Mouse (Mus musculus) midbrain, embryonic 11.5 days (tissue): ENCODE results near the gene Hist2h3c1. TPM values are rescaled to one million over a fixed set of nuclear protein-coding genes. Genes with fewer than 3 reads are reported as not detected.
"Not testable (repeated sequence)": the region's sequence is repeated elsewhere in the genome, so short reads cannot be mapped to it uniquely, and the experiment has no call there.

Experiments used
- ATAC-seq: fragments of 200-750 bp; cut with Nextera tagmentation; 2 replicates; pipeline ENCODE4 v1.8.0; 2017; ENCODE audit warnings: moderate TSS enrichment, moderate library complexity; ENCODE audit not compliant: low FRiP score
- DNase-seq: peaks from one replicate; pipeline ENCODE4 v3.0.0; 2015; ENCODE audit warnings: low spot score; ENCODE audit errors: missing footprints
- H3K27ac ChIP-seq: fragments of 300-500 bp; sonication (generic); 2 replicates; pipeline ENCODE4 v1.5.1; 2014; ENCODE audit warnings: low read depth, low read length
- H3K27me3 ChIP-seq: fragments of 300-500 bp; sonication (generic); 2 replicates; pipeline ENCODE4 v1.6.1; 2014; ENCODE audit warnings: mild to moderate bottlenecking, low read length, moderate library complexity, mixed read lengths; ENCODE audit not compliant: control insufficient read depth, insufficient read depth
- H3K36me3 ChIP-seq: fragments of 300-500 bp; sonication (generic); 2 replicates; pipeline ENCODE4 v1.6.1; 2014; ENCODE audit warnings: mild to moderate bottlenecking, low read length, moderate library complexity, mixed read lengths; ENCODE audit not compliant: control insufficient read depth, insufficient read depth
- H3K4me1 ChIP-seq: fragments of 300-500 bp; sonication (generic); 2 replicates; pipeline ENCODE4 v1.6.1; 2014; ENCODE audit warnings: low read length; ENCODE audit not compliant: control insufficient read depth, insufficient read depth
- H3K4me2 ChIP-seq: fragments of 300-500 bp; sonication (generic); 2 replicates; pipeline ENCODE4 v1.6.1; 2014; ENCODE audit warnings: mild to moderate bottlenecking, moderate library complexity
- H3K4me3 ChIP-seq: fragments of 300-500 bp; sonication (generic); 2 replicates; pipeline ENCODE4 v1.5.1; 2014; ENCODE audit warnings: low read depth, low read length
- H3K9ac ChIP-seq: fragments of 300-500 bp; sonication (generic); 2 replicates; pipeline ENCODE4 v1.6.1; 2014; ENCODE audit warnings: low read length
- H3K9me3 ChIP-seq: fragments of 300-500 bp; sonication (generic); 2 replicates; pipeline ENCODE4 v1.6.1; 2016; ENCODE audit warnings: low read length; ENCODE audit not compliant: control insufficient read depth
- WGBS: fragments of 180-500 bp; shearing (Covaris S2); extraction: QIAGEN DNeasy Blood & Tissue Kit; methylation state at CpG from one replicate; pipeline ENCODE4 v1.1.7; 2014; 5-methylcytosine and 5-hydroxymethylcytosine counted together
- polyA plus RNA-seq: library from polyadenylated mRNA; unstranded; fragments of >200 nt; fragmentation: Nextera tagmentation; extraction: Ambion mirVana; gene quantifications from 2 replicates; pipeline ENCODE4 v1.2.1, GENCODE M21; 2014

Gene Hist2h3c1
- polyA plus RNA-seq, 1 experiment from 2014 or later, result 1.1 TPM

DNA sequence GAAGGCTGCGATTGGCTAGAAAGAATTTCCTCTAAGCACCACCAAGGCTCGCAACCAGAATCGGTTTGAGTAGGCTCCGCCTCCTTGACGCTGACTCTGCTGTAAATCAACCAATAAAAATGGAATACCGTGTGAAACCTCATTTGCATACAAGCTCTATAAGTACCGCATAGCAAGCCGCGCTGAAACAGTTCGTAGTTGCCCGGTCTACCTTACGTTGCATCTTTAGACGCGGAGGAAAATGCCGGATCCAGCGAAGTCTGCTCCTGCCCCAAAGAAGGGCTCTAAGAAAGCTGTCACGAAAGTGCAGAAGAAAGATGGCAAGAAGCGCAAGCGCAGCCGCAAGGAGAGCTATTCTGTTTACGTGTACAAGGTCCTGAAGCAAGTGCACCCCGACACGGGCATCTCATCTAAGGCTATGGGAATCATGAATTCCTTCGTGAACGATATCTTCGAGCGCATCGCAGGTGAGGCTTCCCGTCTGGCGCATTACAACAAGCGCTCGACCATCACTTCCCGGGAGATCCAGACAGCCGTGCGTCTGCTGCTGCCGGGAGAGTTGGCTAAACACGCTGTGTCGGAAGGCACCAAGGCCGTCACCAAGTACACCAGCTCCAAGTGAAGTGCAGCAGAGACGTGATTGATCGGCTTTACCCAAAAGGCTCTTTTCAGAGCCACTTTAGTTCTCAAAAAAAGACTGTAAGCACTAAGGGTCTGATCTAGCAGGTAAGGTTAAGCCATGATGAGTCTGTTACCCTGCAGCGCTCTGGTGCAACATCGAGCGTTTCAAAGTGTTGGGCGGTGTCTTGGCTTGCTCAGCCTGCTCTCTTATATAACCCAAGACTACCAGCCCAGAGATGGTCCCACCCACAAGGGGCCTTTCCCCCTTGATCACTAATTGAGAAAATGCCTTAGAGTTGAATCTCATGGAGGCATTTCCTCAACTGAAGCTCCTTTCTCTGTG, 23.3 kb downstream of the Hist2h3c1 start, which contains the start of gene Hist2h2bb:
TSS of gene Hist2h2bb (plus strand) at position 242 of the 964 bp plus-strand sequence.
- Histone ChIP-seq H3K36me3 (no peaks in the 10 kb centered on the region), H3K4me3 (peak within 1 kb of the TSS; percentile 40), H3K27ac (peak within 1 kb of the TSS; percentile 97), H3K27me3 (no peaks in the 10 kb centered on the region), H3K4me2 (peak within 1 kb of the TSS; percentile 82), H3K4me1 (peaks cover 6% of the 10 kb centered on the region), H3K9me3 (no peaks in the 10 kb centered on the region), H3K9ac (peak within 1 kb of the TSS; percentile 81)
- peak; percentile 98 for ATAC-seq
- under 1% methylated on average over 45 of the region's 45 CpGs for WGBS
- DNase-seq, result peak; percentile 100

DNA sequence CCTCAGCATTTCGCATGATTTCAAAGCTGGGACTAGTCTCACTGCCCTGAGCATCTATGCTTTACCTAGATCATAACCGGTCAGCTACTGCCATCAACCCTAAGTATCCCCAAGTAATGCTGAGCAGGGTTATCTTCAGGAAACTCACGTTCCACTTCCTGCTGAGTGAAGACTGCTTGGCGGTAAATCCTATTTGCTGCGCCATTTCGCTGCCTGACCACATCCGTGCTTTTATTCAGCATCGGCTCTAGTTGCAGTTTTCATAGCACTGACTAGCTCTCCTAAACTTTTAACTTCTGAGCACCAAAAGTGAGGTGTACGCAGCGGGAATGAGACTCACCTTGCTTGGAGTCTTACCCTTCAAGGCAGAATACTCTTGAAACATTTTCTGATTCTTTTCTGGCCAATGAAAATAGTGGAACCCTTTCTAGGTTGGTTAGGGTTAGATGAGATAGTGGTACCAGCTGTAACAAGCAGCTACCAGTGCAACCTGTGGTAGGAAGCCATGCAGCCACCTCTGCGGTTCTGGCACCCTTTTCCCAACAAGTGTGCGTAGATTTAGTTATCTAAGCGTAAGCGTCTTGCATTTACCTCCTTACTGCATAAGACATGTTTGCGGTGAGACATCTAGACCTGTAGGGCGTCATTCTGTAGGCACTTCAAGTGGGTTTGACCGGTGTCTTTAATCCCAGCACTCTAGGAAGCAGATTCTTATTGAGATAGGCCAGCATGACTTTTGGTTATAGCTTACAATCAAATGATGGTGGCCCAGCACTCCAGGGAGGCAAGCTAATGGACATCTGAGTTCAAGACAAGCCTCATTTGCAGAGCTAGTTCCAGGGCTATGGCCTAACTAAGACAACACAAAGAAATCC, 27.3 kb downstream of the Hist2h3c1 start:
- Histone ChIP-seq H3K9ac (no peak overlapping the region), H3K9me3 (no peaks in the 10 kb centered on the region), H3K27me3 (no peaks in the 10 kb centered on the region), H3K4me2 (no peak overlapping the region), H3K36me3 (no peaks in the 10 kb centered on the region), H3K4me1 (peaks cover 2% of the 10 kb centered on the region), H3K4me3 (no peak overlapping the region), H3K27ac (no peak overlapping the region)
- WGBS, result 91% methylated on average over 17 of the region's 17 CpGs
- ATAC-seq, result no peak
- DNase-seq, result no peak

DNA sequence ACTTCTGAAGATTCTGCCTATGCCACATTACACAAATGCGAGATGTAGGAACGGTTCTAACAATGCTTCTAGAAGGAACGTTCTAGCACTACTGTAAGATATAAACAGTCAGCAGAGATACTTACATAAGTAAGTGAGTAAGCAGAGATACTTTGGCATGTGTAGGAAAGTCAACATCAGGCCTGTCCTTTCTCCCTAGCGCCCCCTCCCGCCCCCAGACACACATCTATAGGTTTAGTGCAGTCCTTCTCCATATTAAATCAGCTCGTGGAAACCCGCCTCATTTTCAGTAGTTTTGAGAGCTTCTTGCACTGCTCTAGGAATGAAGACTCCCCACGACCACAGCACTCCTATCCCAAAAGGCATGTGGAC, 30.9 kb downstream of the Hist2h3c1 start:
- Histone ChIP-seq H3K4me2 (peak overlapping the region; percentile 68), H3K4me1 (peaks cover 2% of the 10 kb centered on the region), H3K27ac (no peak overlapping the region), H3K27me3 (no peaks in the 10 kb centered on the region; the same call in 1 of the 2 replicates), H3K36me3 (no peaks in the 10 kb centered on the region), H3K9me3 (no peaks in the 10 kb centered on the region), H3K4me3 (peak overlapping the region; percentile 36), H3K9ac (peak overlapping the region; percentile 61; the same call in 1 of the 2 replicates)
- ATAC-seq (no peak), DNase-seq (no peak)
- 15% methylated on average over 8 of the region's 8 CpGs for WGBS

DNA sequence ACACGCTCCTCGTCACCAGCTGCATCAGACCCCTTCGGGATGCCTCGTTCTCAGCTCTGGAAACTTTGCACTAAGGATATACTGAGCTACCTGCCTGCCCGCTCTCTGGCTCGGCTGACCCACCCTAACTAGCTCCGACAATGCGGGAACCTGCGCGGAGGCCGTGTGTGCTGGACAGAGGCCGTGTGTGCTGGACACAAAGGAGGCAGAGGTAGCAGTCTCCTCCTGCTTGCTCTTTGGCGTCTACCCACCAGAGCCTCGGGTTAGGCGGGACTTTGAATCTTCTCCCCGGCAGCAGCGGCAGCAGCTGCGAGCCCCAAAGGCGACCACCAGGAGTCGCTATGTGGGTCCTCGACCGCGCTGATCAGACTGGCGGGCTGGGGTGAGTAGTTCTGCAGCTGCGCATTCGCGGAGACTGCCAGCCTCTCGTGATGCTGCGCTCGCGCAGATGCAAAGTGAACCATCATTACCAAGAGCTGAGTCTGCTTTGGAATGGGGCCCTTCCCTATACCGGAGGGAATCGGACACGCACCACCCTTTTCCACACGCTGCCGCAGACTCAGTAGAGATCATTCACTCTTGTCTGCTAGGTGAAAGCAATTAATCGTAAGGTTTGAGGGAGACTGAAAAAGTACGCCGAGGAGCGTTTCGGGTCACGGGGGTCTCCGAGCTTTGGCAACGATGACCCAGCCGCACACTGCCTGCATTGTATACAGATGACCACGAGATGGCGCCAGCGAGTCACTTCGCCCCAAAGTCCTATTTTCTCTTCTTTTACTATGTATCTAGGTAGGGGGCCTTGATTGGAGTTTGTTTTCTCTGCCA, 31.5 kb downstream of the Hist2h3c1 start:
- Histone ChIP-seq H3K4me1 (peaks cover 2% of the 10 kb centered on the region), H3K9ac (peak overlapping the region; percentile 63), H3K4me3 (peak overlapping the region; percentile 36), H3K9me3 (no peaks in the 10 kb centered on the region), H3K27me3 (no peaks in the 10 kb centered on the region; the same call in 1 of the 2 replicates), H3K36me3 (no peaks in the 10 kb centered on the region), H3K4me2 (peak overlapping the region; percentile 68), H3K27ac (peak overlapping the region; percentile 63)
- WGBS, result under 1% methylated on average over 49 of the region's 49 CpGs
- peak; percentile 99 for DNase-seq
- peak; percentile 96 for ATAC-seq

DNA sequence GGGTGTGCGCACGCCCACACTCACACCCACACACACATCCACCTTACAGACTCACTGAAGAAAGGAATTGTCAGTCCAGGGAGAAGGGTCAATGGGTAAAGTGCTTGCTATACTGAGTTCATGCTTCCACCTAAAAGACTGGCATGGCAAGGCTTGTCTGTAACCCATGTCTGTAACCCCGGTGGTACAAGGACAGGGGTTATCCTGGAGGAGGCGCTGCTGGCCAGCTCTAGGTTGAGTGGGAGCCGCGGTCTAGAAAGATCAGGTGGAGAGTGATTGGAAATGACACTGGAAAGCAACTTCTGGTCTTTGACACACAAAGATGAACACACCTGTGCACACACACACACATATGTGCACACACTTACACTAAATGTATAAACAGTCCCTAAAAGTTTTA, 34.2 kb downstream of the Hist2h3c1 start:
- H3K4me3 ChIP-seq, result no peak overlapping the region
- DNase-seq (no peak), ATAC-seq (no peak)
- H3K27me3 ChIP-seq, result peaks cover 4% of the 10 kb centered on the region; the same call in 1 of the 2 replicates
- H3K4me1 ChIP-seq, result peaks cover 6% of the 10 kb centered on the region
- H3K4me2 ChIP-seq, result no peak overlapping the region
- H3K9me3 ChIP-seq, result no peaks in the 10 kb centered on the region
- H3K27ac ChIP-seq, result no peak overlapping the region
- 62% methylated on average over 6 of the region's 6 CpGs for WGBS
- no peak overlapping the region for H3K9ac ChIP-seq
- no peaks in the 10 kb centered on the region for H3K36me3 ChIP-seq

DNA sequence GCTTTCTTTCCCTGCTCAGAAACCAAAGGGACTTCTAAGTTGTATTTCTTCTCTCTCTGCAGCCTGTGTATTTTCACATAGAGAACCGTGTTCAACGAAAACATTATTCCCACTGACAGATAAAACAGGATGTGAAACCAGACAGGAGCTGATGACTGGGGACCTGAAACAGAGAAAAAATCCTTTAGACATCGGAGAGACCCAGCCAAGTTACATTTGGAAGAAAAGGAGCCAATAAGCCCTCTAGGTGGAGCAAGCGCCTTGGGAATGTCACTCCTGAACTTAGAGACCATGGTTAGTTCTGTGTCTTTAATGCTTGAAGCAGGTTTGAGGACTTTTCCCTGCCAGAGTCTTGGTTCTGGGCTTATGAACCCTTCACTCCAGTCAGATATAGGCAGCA, 38.0 kb downstream of the Hist2h3c1 start:
- H3K27me3 ChIP-seq, result peaks cover 4% of the 10 kb centered on the region; the same call in 1 of the 2 replicates
- H3K4me3 ChIP-seq, result no peak overlapping the region

DNA sequence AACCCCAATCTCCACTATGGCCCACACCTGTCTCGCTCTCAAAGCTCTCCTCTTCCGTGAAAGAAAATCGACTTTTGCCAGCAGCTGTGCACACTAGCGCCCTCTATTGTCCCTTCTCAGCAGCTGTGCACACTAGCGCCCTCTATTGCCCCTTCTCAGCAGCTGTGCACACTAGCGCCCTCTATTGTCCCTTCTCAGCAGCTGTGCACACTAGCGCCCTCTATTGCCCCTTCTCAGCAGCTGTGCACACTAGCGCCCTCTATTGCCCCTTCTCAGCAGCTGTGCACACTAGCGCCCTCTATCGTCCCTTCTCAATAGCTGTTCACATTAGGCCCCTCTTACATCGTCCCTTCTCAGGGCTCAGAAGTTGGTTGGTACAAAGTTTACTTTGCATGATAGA, 40.8 kb downstream of the Hist2h3c1 start:
- not testable (repeated sequence) for H3K9me3 ChIP-seq, H3K36me3 ChIP-seq

More for the DNA sequence above, 38.0 kb downstream of the Hist2h3c1 start:
- ATAC-seq (no peak), DNase-seq (peak; percentile 87)
- Histone ChIP-seq H3K9ac (no peak overlapping the region), H3K4me2 (no peak overlapping the region), H3K27ac (no peak overlapping the region), H3K9me3 (no peaks in the 10 kb centered on the region), H3K4me1 (peaks cover 4% of the 10 kb centered on the region; the same call in 1 of the 2 replicates), H3K36me3 (no peaks in the 10 kb centered on the region)
- WGBS, result 21% methylated on average over 4 of the region's 4 CpGs

DNA sequence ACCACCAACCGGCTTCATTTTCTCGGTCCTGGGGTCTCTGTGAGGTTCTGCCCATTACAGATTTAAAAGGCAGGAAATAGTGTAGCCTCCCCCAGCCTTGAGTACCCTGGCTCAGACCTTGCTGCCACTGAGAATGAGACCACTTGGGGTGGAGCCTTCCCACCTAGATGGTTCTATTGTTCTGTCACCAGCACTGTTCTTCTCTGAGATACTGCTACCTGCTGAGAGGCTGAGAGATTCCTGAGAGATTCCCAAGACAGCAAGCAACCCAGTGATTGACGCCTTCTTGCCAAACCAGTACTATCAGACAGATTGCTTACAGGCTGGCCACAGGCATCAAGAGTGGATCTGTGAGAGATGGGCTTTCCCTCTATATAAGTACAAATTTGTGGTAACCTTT, 42.7 kb downstream of the Hist2h3c1 start:
- no peak overlapping the region for H3K27ac ChIP-seq
- no peak overlapping the region for H3K4me3 ChIP-seq
- no peak overlapping the region for H3K9ac ChIP-seq
- H3K9me3 ChIP-seq, result no peaks in the 10 kb centered on the region
- no peak overlapping the region for H3K4me2 ChIP-seq
- DNase-seq (no peak), ATAC-seq (no peak)
- 78% methylated on average over 3 of the region's 3 CpGs for WGBS
- H3K27me3 ChIP-seq, result no peaks in the 10 kb centered on the region; the same call in 1 of the 2 replicates
- H3K4me1 ChIP-seq, result no peaks in the 10 kb centered on the region
- no peaks in the 10 kb centered on the region for H3K36me3 ChIP-seq

More for the DNA sequence above, 40.8 kb downstream of the Hist2h3c1 start:
- H3K4me1 ChIP-seq, H3K27ac ChIP-seq, H3K9ac ChIP-seq, H3K27me3 ChIP-seq, DNase-seq, ATAC-seq, H3K4me3 ChIP-seq, H3K4me2 ChIP-seq: not testable (repeated sequence)
- WGBS, result 88% methylated on average over 11 of the region's 11 CpGs
